Mouse (Mus musculus): ENCODE data around the gene Fam189a1. TPM values are rescaled to one million over a fixed set of nuclear protein-coding genes. Genes with fewer than 3 reads are reported as not detected.

Fam189a1 gene
- total RNA-seq, 2 experiments from 2014 or later, result not detected

- peak in 1 of 2 experiments; percentile 7 for DNase-seq
Measured at GRCm38 (mm10) chr7:64846061-64846460, 310.3 kb downstream of the Fam189a1 start.

GRCm38 (mm10) chr7:64840946-64841659 lies 315.3 kb downstream of the Fam189a1 start:
- intact Hi-C loops (cut with DNase I), result no loop called here

More at GRCm38 (mm10) chr7:64846061-64846460, 310.3 kb downstream of the Fam189a1 start:
- intact Hi-C loops (cut with DNase I), result no loop called here

GRCm38 (mm10) chr7:64840576-64840895 lies 315.8 kb downstream of the Fam189a1 start:
- intact Hi-C loops (cut with DNase I), result no loop called here
- no peak for DNase-seq

More at GRCm38 (mm10) chr7:64840946-64841659, 315.3 kb downstream of the Fam189a1 start:
- DNase-seq, result no peak

- intact Hi-C loops (cut with DNase I), result no loop called here
- peak; percentile 31 to 44 for DNase-seq
Measured at GRCm38 (mm10) chr7:64839801-64840575, 316.4 kb downstream of the Fam189a1 start.

GRCm38 (mm10) chr7:64839281-64839680 lies 317.1 kb downstream of the Fam189a1 start:
- intact Hi-C loops (cut with DNase I), result no loop called here
- DNase-seq, result no peak

- no peak for DNase-seq
- intact Hi-C loops (cut with DNase I), result no loop called here
Measured at GRCm38 (mm10) chr7:64830214-64830995, 326.0 kb downstream of the Fam189a1 start.

GRCm38 (mm10) chr7:64821081-64821480 lies 335.3 kb downstream of the Fam189a1 start:
- intact Hi-C loops (cut with DNase I), result no loop called here
- DNase-seq, result no peak

GRCm38 (mm10) chr7:64819683-64820082 lies 336.7 kb downstream of the Fam189a1 start:
- intact Hi-C loops (cut with DNase I), result no loop called here
- DNase-seq, result no peak

- intact Hi-C loops (cut with DNase I), result no loop called here
- DNase-seq, result no peak
Measured at GRCm38 (mm10) chr7:64808876-64809275, 347.5 kb downstream of the Fam189a1 start.

GRCm38 (mm10) chr7:64805100-64805499 lies 351.3 kb downstream of the Fam189a1 start:
- DNase-seq, result no peak
- intact Hi-C loops (cut with DNase I), result no loop called here

GRCm38 (mm10) chr7:64795554-64795953 lies 360.8 kb downstream of the Fam189a1 start:
- no peak for DNase-seq
- intact Hi-C loops (cut with DNase I), result no loop called here

- intact Hi-C loops (cut with DNase I), result no loop called here
- peak; percentile 36 to 44 for DNase-seq
Measured at GRCm38 (mm10) chr7:64792031-64792430, 364.3 kb downstream of the Fam189a1 start.

- intact Hi-C loops (cut with DNase I), result no loop called here
- no peak for DNase-seq
Measured at GRCm38 (mm10) chr7:64791145-64791544, 365.2 kb downstream of the Fam189a1 start.

GRCm38 (mm10) chr7:64785040-64785439 lies 371.3 kb downstream of the Fam189a1 start:
- intact Hi-C loops (cut with DNase I), result loop anchor here (10.0 kb wide), 1 partner anchor 290 kb away; no protein-coding TSS in a partner anchor
- DNase-seq, result no peak

GRCm38 (mm10) chr7:64779501-64779900 lies 376.9 kb downstream of the Fam189a1 start:
- DNase-seq, result no peak
- intact Hi-C loops (cut with DNase I), result no loop called here

GRCm38 (mm10) chr7:64776708-64777489 lies 379.5 kb downstream of the Fam189a1 start:
- intact Hi-C loops (cut with DNase I), result no loop called here

GRCm38 (mm10) chr7:64773465-64773864 lies 382.9 kb downstream of the Fam189a1 start:
- no peak for DNase-seq

More at GRCm38 (mm10) chr7:64776708-64777489, 379.5 kb downstream of the Fam189a1 start:
- DNase-seq, result no peak

GRCm38 (mm10) chr7:64770779-64771390 lies 385.5 kb downstream of the Fam189a1 start:
- intact Hi-C loops (cut with DNase I), result no loop called here
- DNase-seq, result no peak

More at GRCm38 (mm10) chr7:64773465-64773864, 382.9 kb downstream of the Fam189a1 start:
- intact Hi-C loops (cut with DNase I), result no loop called here

- intact Hi-C loops (cut with DNase I), result no loop called here
- no peak for DNase-seq
Measured at GRCm38 (mm10) chr7:64769768-64770167, 386.6 kb downstream of the Fam189a1 start.

GRCm38 (mm10) chr7:64765595-64765994 lies 390.8 kb downstream of the Fam189a1 start:
- intact Hi-C loops (cut with DNase I), result no loop called here
- DNase-seq, result no peak
